Comparison of ENCODE assay signal across 10 mouse cellular contexts in the genomic region with DNA sequence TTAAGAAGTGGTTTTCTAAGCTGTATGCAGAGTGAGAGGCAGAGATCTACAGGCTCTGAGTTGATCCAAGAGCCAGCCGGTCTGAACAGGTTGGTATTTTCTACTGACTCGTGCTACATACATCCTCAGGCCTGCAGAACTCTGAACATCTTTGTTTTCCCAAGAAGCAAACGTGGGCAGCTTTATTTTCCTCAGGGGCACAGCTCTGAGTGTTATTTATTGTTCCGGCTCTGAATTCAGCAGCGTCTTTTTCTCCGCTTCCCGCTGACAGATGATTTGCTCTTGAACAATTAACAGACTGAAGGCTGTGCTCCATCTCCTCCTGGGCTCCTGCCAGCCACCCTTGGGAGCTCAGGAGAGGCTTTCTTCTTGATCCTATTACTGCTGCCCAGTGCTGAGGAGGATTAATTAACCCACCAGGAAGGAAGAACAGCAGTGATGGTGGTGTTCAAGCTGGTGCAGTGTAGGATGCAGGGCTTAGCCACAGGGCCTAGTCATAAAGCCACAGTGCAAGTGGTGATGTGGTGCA.
DNase-seq lines count a peak whose midpoint lies in the region; ATAC-seq lines count a peak whose summit lies in the region.
"Had no signal": no experiment of that assay in that cellular context is flagged by ENCODE, and none has a peak within 500 bp of the region (broad histone marks: within the 10 kb centered on the region; RNA-seq: fewer than 3 reads in every experiment).

No protein-coding gene starts in this region.

- 0 out of 2 replicates have a peak overlapping the region, but pooled peaks have one; percentile 8 for H3K9ac ChIP-seq in hindbrain, embryonic 13.5 days
- no peak overlapping the region for H3K9ac ChIP-seq in midbrain, embryonic 14.5 days (replicated peaks; ENCODE audit: low read length)

- no peak overlapping the region for H3K4me3 ChIP-seq in hindbrain, embryonic 13.5 days
- no peak overlapping the region for H3K4me3 ChIP-seq in midbrain, embryonic 14.5 days (replicated peaks; ENCODE audit: low read depth, low read length)
- H3K4me3 ChIP-seq: myocyte had no signal

- no peaks in the 10 kb centered on the region for H3K36me3 ChIP-seq in hindbrain, embryonic 13.5 days
- no peaks in the 10 kb centered on the region for H3K36me3 ChIP-seq in midbrain, embryonic 14.5 days (ENCODE audit: control insufficient read depth, insufficient read depth, low read length)

- ATAC-seq in hindbrain, embryonic 13.5 days (ENCODE audit: low FRiP score): peak; percentile 73
- ATAC-seq in midbrain, embryonic 14.5 days (ENCODE audit: low FRiP score, low TSS enrichment): peak; percentile 38; the same call in 1 of the 2 replicates

- WGBS in hindbrain, embryonic 13.5 days: 10% methylated on average over 7 of the region's 7 CpGs
- WGBS in midbrain, embryonic 14.5 days: 5% methylated on average over 7 of the region's 7 CpGs

- DNase-seq in brain, adult 2 months (ENCODE audit: low read depth, low spot score): peak; percentile 65
- DNase-seq in cerebellum, adult 9-10 months: peak; percentile 15
- DNase-seq in midbrain, embryonic 14.5 days: peak; percentile 70
- no peak for DNase-seq in adrenal gland, adult 18-20 months (ENCODE audit: low spot score in 2 of 2)
- DNase-seq in kidney, adult 9 months: no peak
- DNase-seq in spleen, adult 12 weeks (ENCODE audit: low spot score): no peak
- no peak for DNase-seq in yolk sac, embryonic 10.5 days (ENCODE audit: low spot score)

- 0 out of 2 replicates have a peak, but pooled peaks cover 2% of the 10 kb centered on the region for H3K27me3 ChIP-seq in hindbrain, embryonic 13.5 days
- no peaks in the 10 kb centered on the region for H3K27me3 ChIP-seq in midbrain, embryonic 14.5 days (ENCODE audit: control insufficient read depth, insufficient read depth, low read length)

- peak overlapping the region; percentile 82 for H3K27ac ChIP-seq in hindbrain, embryonic 13.5 days
- peak overlapping the region; percentile 66 for H3K27ac ChIP-seq in midbrain, embryonic 14.5 days (replicated peaks; ENCODE audit: low read depth, low read length)

- H3K4me1 ChIP-seq in hindbrain, embryonic 13.5 days (replicated peaks): peaks cover 34% of the 10 kb centered on the region
- peaks cover 21% of the 10 kb centered on the region for H3K4me1 ChIP-seq in midbrain, embryonic 14.5 days (ENCODE audit: control insufficient read depth, insufficient read depth, low read length)

- no peaks in the 10 kb centered on the region for H3K9me3 ChIP-seq in hindbrain, embryonic 13.5 days
- no peaks in the 10 kb centered on the region for H3K9me3 ChIP-seq in midbrain, embryonic 14.5 days (ENCODE audit: control insufficient read depth, low read length)

- H3K4me2 ChIP-seq in hindbrain, embryonic 13.5 days: peak overlapping the region; percentile 10; the same call in 1 of the 2 replicates
- no peak overlapping the region for H3K4me2 ChIP-seq in midbrain, embryonic 14.5 days (ENCODE audit: low read length)
- H3K4me2 ChIP-seq: liver, embryonic 11.5 days had no signal

Comparison
In these comparisons a context has a peak if more than half of its experiments do, and no peak if none do; other contexts are left out.
1. DNase-seq: peak in brain, adult 2 months (single experiment), cerebellum, adult 9-10 months (single experiment) and midbrain, embryonic 14.5 days (single experiment); none in adrenal gland, adult 18-20 months (0 of 2), kidney, adult 9 months (single experiment), spleen, adult 12 weeks (single experiment) and yolk sac, embryonic 10.5 days (single experiment).